Mouse (Mus musculus): Measurements from ENCODE around the gene Frmd4b. TPM values are rescaled to one million over a fixed set of nuclear protein-coding genes. Genes with fewer than 3 reads are reported as not detected.

The Frmd4b gene
- polyA plus RNA-seq, 1 experiment, result 0.59 TPM

DNA sequence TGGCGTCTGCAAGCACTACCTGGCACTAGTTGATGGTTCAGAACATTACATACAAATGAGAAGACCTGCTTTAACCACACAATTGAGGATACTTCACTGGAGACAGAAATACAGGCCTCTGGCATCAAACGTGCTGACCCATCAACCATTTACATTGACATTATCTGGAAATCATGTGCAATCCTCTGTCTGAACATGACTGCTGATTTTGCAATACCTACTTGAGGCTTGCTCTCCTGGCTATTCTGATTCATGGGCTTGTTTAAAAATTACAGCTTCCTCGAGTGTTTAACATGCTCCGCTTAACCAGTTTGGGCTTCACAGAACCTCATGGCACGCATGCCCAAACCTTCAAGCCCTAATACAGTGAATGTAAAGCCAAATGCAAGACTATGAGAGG, 42.4 kb downstream of the Frmd4b start:
- no peak for TF ChIP-seq MAX (IDR thresholded peaks at IDR 0.05; ENCODE audit: low read depth)
- no peak for TF ChIP-seq TCF12 (IDR thresholded peaks at IDR 0.05; ENCODE audit: insufficient read depth, poor library complexity, severe bottlenecking)
- TF ChIP-seq CEBPB (IDR thresholded peaks at IDR 0.05; ENCODE audit: insufficient read depth, poor library complexity, severe bottlenecking), result no peak
- no peak for TF ChIP-seq POLR2A (IDR thresholded peaks at IDR 0.05; ENCODE audit: insufficient read length, low read depth)
- TF ChIP-seq SRF (IDR thresholded peaks at IDR 0.05; ENCODE audit: control insufficient read depth, insufficient read length, low read depth), result no peak
- no peak for TF ChIP-seq MYOG (IDR thresholded peaks at IDR 0.05; ENCODE audit: control insufficient read depth in 1 of 3, insufficient read depth in 1 of 3, insufficient read length in 2 of 3, low read depth in 2 of 3)
- no peak for TF ChIP-seq MYOD1 (IDR thresholded peaks at IDR 0.05; ENCODE audit: control insufficient read depth in 1 of 3, insufficient read length in 2 of 3, low read depth in 2 of 3)
- TF ChIP-seq E2F4 (IDR thresholded peaks at IDR 0.05; ENCODE audit: insufficient read depth), result no peak
- no peak for TF ChIP-seq POLR2AphosphoS2 (IDR thresholded peaks at IDR 0.05; ENCODE audit: insufficient read length, low read depth)
- no peak for TF ChIP-seq TCF3 (IDR thresholded peaks at IDR 0.05; ENCODE audit: insufficient read length, low read depth)
- TF ChIP-seq REST (IDR thresholded peaks at IDR 0.05; ENCODE audit: insufficient read depth, insufficient read length), result no peak
- TF ChIP-seq USF1 (IDR thresholded peaks at IDR 0.05; ENCODE audit: low read depth), result no peak
- Histone ChIP-seq H3ac (ENCODE audit: control insufficient read depth, insufficient read length) (no peak overlapping the region), H3K79me2 (ENCODE audit: control insufficient read depth, insufficient read depth) (no peaks in the 10 kb centered on the region), H3K4me3 (no peak overlapping the region), H3K36me3 (ENCODE audit: control insufficient read depth, insufficient read depth) (no peaks in the 10 kb centered on the region), H3K27me3 (ENCODE audit: control insufficient read depth, insufficient read depth, insufficient read length) (no peaks in the 10 kb centered on the region), H3K4me2 (ENCODE audit: low read depth) (no peak overlapping the region)

DNA sequence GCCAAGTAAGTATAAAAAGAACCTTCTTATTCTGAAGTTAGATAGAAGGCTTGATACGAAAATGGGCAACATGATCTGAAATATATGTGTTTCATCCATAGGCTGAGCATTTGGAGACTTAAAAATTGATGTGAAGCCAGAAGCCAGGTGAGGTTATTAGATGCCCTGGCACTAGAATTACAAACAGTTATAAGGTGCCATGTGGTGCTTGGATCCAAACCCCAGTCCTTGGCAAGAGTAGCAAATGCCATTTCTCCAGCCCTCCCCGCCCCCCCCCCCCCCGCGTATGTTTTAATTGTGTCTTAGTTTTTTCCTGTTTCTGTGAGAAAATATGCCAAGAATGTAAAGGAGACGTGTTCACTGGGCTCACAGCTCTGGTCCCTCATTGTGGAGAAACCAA, 45.1 kb downstream of the Frmd4b start:
- no peaks in the 10 kb centered on the region for H3K79me2 ChIP-seq (ENCODE audit: control insufficient read depth, insufficient read depth)
- no peak for TF ChIP-seq MYOG (IDR thresholded peaks at IDR 0.05; ENCODE audit: control insufficient read depth in 1 of 3, insufficient read depth in 1 of 3, insufficient read length in 2 of 3, low read depth in 2 of 3)
- no peak for TF ChIP-seq TCF12 (IDR thresholded peaks at IDR 0.05; ENCODE audit: insufficient read depth, poor library complexity, severe bottlenecking)
- no peak for TF ChIP-seq POLR2AphosphoS2 (IDR thresholded peaks at IDR 0.05; ENCODE audit: insufficient read length, low read depth)
- TF ChIP-seq REST (IDR thresholded peaks at IDR 0.05; ENCODE audit: insufficient read depth, insufficient read length), result no peak
- no peak for TF ChIP-seq E2F4 (IDR thresholded peaks at IDR 0.05; ENCODE audit: insufficient read depth)
- no peak for TF ChIP-seq POLR2A (IDR thresholded peaks at IDR 0.05; ENCODE audit: insufficient read length, low read depth)
- H3K36me3 ChIP-seq (ENCODE audit: control insufficient read depth, insufficient read depth), result no peaks in the 10 kb centered on the region
- H3ac ChIP-seq (ENCODE audit: control insufficient read depth, insufficient read length), result no peak overlapping the region
- H3K4me2 ChIP-seq (ENCODE audit: low read depth), result no peak overlapping the region
- no peak overlapping the region for H3K4me3 ChIP-seq
- no peaks in the 10 kb centered on the region for H3K27me3 ChIP-seq (ENCODE audit: control insufficient read depth, insufficient read depth, insufficient read length)

GRCm38 (mm10) chr6:97568538-97568937, 48.8 kb downstream of the Frmd4b start:
- no peak overlapping the region for H3ac ChIP-seq (ENCODE audit: control insufficient read depth, insufficient read length)
- no peaks in the 10 kb centered on the region for H3K36me3 ChIP-seq (ENCODE audit: control insufficient read depth, insufficient read depth)
- no peaks in the 10 kb centered on the region for H3K79me2 ChIP-seq (ENCODE audit: control insufficient read depth, insufficient read depth)
- no peak overlapping the region for H3K4me3 ChIP-seq
- H3K4me2 ChIP-seq (ENCODE audit: low read depth), result no peak overlapping the region
- no peaks in the 10 kb centered on the region for H3K27me3 ChIP-seq (ENCODE audit: control insufficient read depth, insufficient read depth, insufficient read length)
- TF ChIP-seq POLR2AphosphoS2 (IDR thresholded peaks at IDR 0.05; ENCODE audit: insufficient read length, low read depth) (no peak), MYOD1 (IDR thresholded peaks at IDR 0.05; ENCODE audit: control insufficient read depth in 1 of 3, insufficient read length in 2 of 3, low read depth in 2 of 3) (no peak), E2F4 (IDR thresholded peaks at IDR 0.05; ENCODE audit: insufficient read depth) (no peak), REST (IDR thresholded peaks at IDR 0.05; ENCODE audit: insufficient read depth, insufficient read length) (no peak), CEBPB (IDR thresholded peaks at IDR 0.05; ENCODE audit: insufficient read depth, poor library complexity, severe bottlenecking) (no peak), TCF3 (IDR thresholded peaks at IDR 0.05; ENCODE audit: insufficient read length, low read depth) (no peak), TCF12 (IDR thresholded peaks at IDR 0.05; ENCODE audit: insufficient read depth, poor library complexity, severe bottlenecking) (no peak), SRF (IDR thresholded peaks at IDR 0.05; ENCODE audit: control insufficient read depth, insufficient read length, low read depth) (no peak), USF1 (IDR thresholded peaks at IDR 0.05; ENCODE audit: low read depth) (no peak), MAX (IDR thresholded peaks at IDR 0.05; ENCODE audit: low read depth) (no peak), POLR2A (IDR thresholded peaks at IDR 0.05; ENCODE audit: insufficient read length, low read depth) (no peak)

GRCm38 (mm10) chr6:97566746-97567145, 50.6 kb downstream of the Frmd4b start:
- Histone ChIP-seq H3K4me2 (ENCODE audit: low read depth) (no peak overlapping the region), H3ac (ENCODE audit: control insufficient read depth, insufficient read length) (no peak overlapping the region), H3K4me3 (no peak overlapping the region), H3K27me3 (ENCODE audit: control insufficient read depth, insufficient read depth, insufficient read length) (no peaks in the 10 kb centered on the region), H3K79me2 (ENCODE audit: control insufficient read depth, insufficient read depth) (no peaks in the 10 kb centered on the region), H3K36me3 (ENCODE audit: control insufficient read depth, insufficient read depth) (no peaks in the 10 kb centered on the region)
- TF ChIP-seq E2F4 (IDR thresholded peaks at IDR 0.05; ENCODE audit: insufficient read depth) (no peak), CEBPB (IDR thresholded peaks at IDR 0.05; ENCODE audit: insufficient read depth, poor library complexity, severe bottlenecking) (no peak), MAX (IDR thresholded peaks at IDR 0.05; ENCODE audit: low read depth) (no peak), MYOD1 (IDR thresholded peaks at IDR 0.05; ENCODE audit: control insufficient read depth in 1 of 3, insufficient read length in 2 of 3, low read depth in 2 of 3) (no peak), MYOG (IDR thresholded peaks at IDR 0.05; ENCODE audit: control insufficient read depth in 1 of 3, insufficient read depth in 1 of 3, insufficient read length in 2 of 3, low read depth in 2 of 3) (no peak), TCF12 (IDR thresholded peaks at IDR 0.05; ENCODE audit: insufficient read depth, poor library complexity, severe bottlenecking) (no peak), POLR2A (IDR thresholded peaks at IDR 0.05; ENCODE audit: insufficient read length, low read depth) (no peak), SRF (IDR thresholded peaks at IDR 0.05; ENCODE audit: control insufficient read depth, insufficient read length, low read depth) (no peak), POLR2AphosphoS2 (IDR thresholded peaks at IDR 0.05; ENCODE audit: insufficient read length, low read depth) (no peak), REST (IDR thresholded peaks at IDR 0.05; ENCODE audit: insufficient read depth, insufficient read length) (no peak), USF1 (IDR thresholded peaks at IDR 0.05; ENCODE audit: low read depth) (no peak), TCF3 (IDR thresholded peaks at IDR 0.05; ENCODE audit: insufficient read length, low read depth) (no peak)

- no peak overlapping the region for H3K4me3 ChIP-seq
- no peaks in the 10 kb centered on the region for H3K36me3 ChIP-seq (ENCODE audit: control insufficient read depth, insufficient read depth)
- H3K27me3 ChIP-seq (ENCODE audit: control insufficient read depth, insufficient read depth, insufficient read length), result no peaks in the 10 kb centered on the region
- H3K79me2 ChIP-seq (ENCODE audit: control insufficient read depth, insufficient read depth), result no peaks in the 10 kb centered on the region
- no peak overlapping the region for H3ac ChIP-seq (ENCODE audit: control insufficient read depth, insufficient read length)
- no peak overlapping the region for H3K4me2 ChIP-seq (ENCODE audit: low read depth)
- TF ChIP-seq MYOD1 (IDR thresholded peaks at IDR 0.05; ENCODE audit: control insufficient read depth in 1 of 3, insufficient read length in 2 of 3, low read depth in 2 of 3), result no peak
- TF ChIP-seq TCF3 (IDR thresholded peaks at IDR 0.05; ENCODE audit: insufficient read length, low read depth), result no peak
- TF ChIP-seq TCF12 (IDR thresholded peaks at IDR 0.05; ENCODE audit: insufficient read depth, poor library complexity, severe bottlenecking), result no peak
- no peak for TF ChIP-seq REST (IDR thresholded peaks at IDR 0.05; ENCODE audit: insufficient read depth, insufficient read length)
- TF ChIP-seq MAX (IDR thresholded peaks at IDR 0.05; ENCODE audit: low read depth), result no peak
- no peak for TF ChIP-seq POLR2A (IDR thresholded peaks at IDR 0.05; ENCODE audit: insufficient read length, low read depth)
- TF ChIP-seq POLR2AphosphoS2 (IDR thresholded peaks at IDR 0.05; ENCODE audit: insufficient read length, low read depth), result no peak
- no peak for TF ChIP-seq CEBPB (IDR thresholded peaks at IDR 0.05; ENCODE audit: insufficient read depth, poor library complexity, severe bottlenecking)
- no peak for TF ChIP-seq USF1 (IDR thresholded peaks at IDR 0.05; ENCODE audit: low read depth)
- no peak for TF ChIP-seq SRF (IDR thresholded peaks at IDR 0.05; ENCODE audit: control insufficient read depth, insufficient read length, low read depth)
- no peak for TF ChIP-seq E2F4 (IDR thresholded peaks at IDR 0.05; ENCODE audit: insufficient read depth)
- no peak for TF ChIP-seq MYOG (IDR thresholded peaks at IDR 0.05; ENCODE audit: control insufficient read depth in 1 of 3, insufficient read depth in 1 of 3, insufficient read length in 2 of 3, low read depth in 2 of 3)
Measured at GRCm38 (mm10) chr6:97557147-97557546, 60.2 kb downstream of the Frmd4b start.
